ENCODE assay signal across 19 mouse cellular contexts in the genomic region with DNA sequence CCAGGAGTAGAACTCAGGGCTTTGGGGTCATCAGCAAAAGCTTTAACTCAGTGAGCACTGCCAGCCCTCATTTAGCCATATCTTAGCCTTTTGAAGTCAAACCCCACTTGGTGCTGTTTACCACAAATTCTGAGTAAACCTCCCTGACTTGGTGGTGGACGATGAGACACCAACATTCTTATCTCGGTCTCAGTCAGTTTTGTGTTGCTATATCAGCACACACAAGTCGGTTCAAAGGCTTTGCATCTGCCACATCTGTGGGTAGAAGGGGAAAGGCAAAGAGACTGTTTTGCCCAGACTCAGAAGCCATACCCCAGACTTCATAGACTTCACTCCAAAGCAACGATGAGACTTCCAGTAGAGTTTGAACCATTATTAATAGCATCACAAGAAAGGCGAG. TPM values are rescaled to one million over a fixed set of nuclear protein-coding genes. Genes with fewer than 3 reads are reported as not detected.
A peak's percentile ranks its signal among the peaks of the same experiment; 100 is the strongest.
DNase-seq lines count a peak whose midpoint lies in the region; ATAC-seq and TF ChIP-seq lines count a peak whose summit lies in the region.
"Had no signal": no experiment of that assay in that cellular context is flagged by ENCODE, and none has a peak within 500 bp of the region (broad histone marks: within the 10 kb centered on the region; RNA-seq: fewer than 3 reads in every experiment).

No protein-coding gene starts in this region.

- no peak overlapping the region for H3K4me2 ChIP-seq in liver, embryonic 14.5 days (ENCODE audit: low read depth)
- no peak overlapping the region for H3K4me2 ChIP-seq in liver, postnatal 0 days (ENCODE audit: low read depth, low read length)
- H3K4me2 ChIP-seq in liver, embryonic 16.5 days (ENCODE audit: low read depth, low read length) = no peak overlapping the region
- H3K4me2 ChIP-seq in intestine, postnatal 0 days (replicated peaks; ENCODE audit: low read depth) = no peak overlapping the region
- H3K4me2 ChIP-seq: forebrain, embryonic 13.5 days; heart, embryonic 12.5 days; hindbrain, embryonic 14.5 days had no signal

- peaks cover 0 to 13% of the 10 kb centered on the region in 2 experiments; a peak in 3 of 4 replicates for H3K4me1 ChIP-seq in liver, embryonic 14.5 days (replicated peaks; ENCODE audit: control insufficient read depth in 2 of 2, insufficient read depth in 2 of 2, low read length in 1 of 2)
- H3K4me1 ChIP-seq in liver, postnatal 0 days (ENCODE audit: insufficient read depth) = peaks cover 8% of the 10 kb centered on the region
- no peaks in the 10 kb centered on the region for H3K4me1 ChIP-seq in liver, embryonic 16.5 days (ENCODE audit: control insufficient read depth, low read depth, low read length)
- H3K4me1 ChIP-seq in intestine, postnatal 0 days (replicated peaks; ENCODE audit: control insufficient read depth, insufficient read depth, low read length) = no peaks in the 10 kb centered on the region
- H3K4me1 ChIP-seq: forebrain, embryonic 13.5 days had no signal

- peak; percentile 37 for TF ChIP-seq EP300 in liver, embryonic 14.5 days (IDR thresholded peaks at IDR 0.05; ENCODE audit: low read depth)
- TF ChIP-seq EP300 in liver, postnatal 0 days (IDR thresholded peaks at IDR 0.05; ENCODE audit: low read depth) = no peak

- TF ChIP-seq CTCF in liver, embryonic 14.5 days (IDR thresholded peaks at IDR 0.05; ENCODE audit: low read depth) = no peak
- no peak for TF ChIP-seq CTCF in liver, postnatal 0 days (IDR thresholded peaks at IDR 0.05; ENCODE audit: low read depth)
- no peak for TF ChIP-seq CTCF in intestine, postnatal 0 days (IDR thresholded peaks at IDR 0.05; ENCODE audit: low read depth)

- DNase-seq in liver, embryonic 14.5 days (ENCODE audit: low read depth in 3 of 3, low spot score in 3 of 3) = no peak
- no peak for DNase-seq in liver, postnatal 0 days
- DNase-seq in thymus, postnatal 25 days = peak; percentile 16
- DNase-seq in thymus, adult 18-20 months = no peak
- no peak for DNase-seq in lung, adult 18-20 months
- DNase-seq: adrenal gland, postnatal 10 days; cerebellum, adult 11 months; cerebellum, adult 9-10 months; cerebellum, postnatal 25 days; forebrain, postnatal 0 days; gastrocnemius, postnatal 25 days had no signal

- no peak overlapping the region for H3K27ac ChIP-seq in liver, embryonic 14.5 days
- no peak overlapping the region for H3K27ac ChIP-seq in liver, postnatal 0 days (ENCODE audit: low read depth)
- no peak overlapping the region for H3K27ac ChIP-seq in liver, embryonic 16.5 days (ENCODE audit: low read length)
- no peak overlapping the region for H3K27ac ChIP-seq in intestine, postnatal 0 days (ENCODE audit: low read depth, low read length)
- H3K27ac ChIP-seq: embryonic facial prominence, embryonic 10.5 days; forebrain, embryonic 13.5 days; hindbrain, embryonic 10.5 days; hindbrain, embryonic 14.5 days had no signal

- H3K27me3 ChIP-seq in liver, embryonic 14.5 days (ENCODE audit: control insufficient read depth, insufficient read depth, low read length) = no peaks in the 10 kb centered on the region
- no peaks in the 10 kb centered on the region for H3K27me3 ChIP-seq in liver, postnatal 0 days (ENCODE audit: insufficient read depth, low read length)
- no peaks in the 10 kb centered on the region for H3K27me3 ChIP-seq in liver, embryonic 16.5 days (ENCODE audit: control insufficient read depth, insufficient read depth, low read depth, low read length)
- no peaks in the 10 kb centered on the region for H3K27me3 ChIP-seq in intestine, postnatal 0 days (replicated peaks; ENCODE audit: control insufficient read depth, insufficient read depth, low read length)
- H3K27me3 ChIP-seq: forebrain, embryonic 13.5 days; heart, embryonic 12.5 days had no signal

- H3K9ac ChIP-seq in liver, embryonic 14.5 days (replicated peaks) = no peak overlapping the region
- H3K9ac ChIP-seq in liver, postnatal 0 days (replicated peaks) = no peak overlapping the region
- no peak overlapping the region for H3K9ac ChIP-seq in liver, embryonic 16.5 days (ENCODE audit: low read depth, low read length)
- no peak overlapping the region for H3K9ac ChIP-seq in intestine, postnatal 0 days (ENCODE audit: low read depth, low read length)
- H3K9ac ChIP-seq: forebrain, embryonic 13.5 days; forebrain, postnatal 0 days; heart, embryonic 12.5 days; hindbrain, embryonic 14.5 days had no signal

- 21% methylated on average over 5 of the region's 5 CpGs for WGBS in liver, embryonic 14.5 days (ENCODE audit: insufficient replicate concordance)
- 50% methylated on average over 5 of the region's 5 CpGs for WGBS in liver, postnatal 0 days (ENCODE audit: insufficient replicate concordance)
- WGBS in liver, embryonic 16.5 days (ENCODE audit: insufficient replicate concordance) = 28% methylated on average over 5 of the region's 5 CpGs
- 85% methylated on average over 5 of the region's 5 CpGs for WGBS in intestine, postnatal 0 days

- no peak overlapping the region for H3K4me3 ChIP-seq in liver, embryonic 14.5 days (ENCODE audit: insufficient read depth in 1 of 2, low read depth in 2 of 2, low read length in 2 of 2)
- H3K4me3 ChIP-seq in liver, postnatal 0 days (ENCODE audit: low read depth, low read length) = no peak overlapping the region
- H3K4me3 ChIP-seq in liver, embryonic 16.5 days (ENCODE audit: low read depth, low read length) = no peak overlapping the region
- no peak overlapping the region for H3K4me3 ChIP-seq in intestine, postnatal 0 days (ENCODE audit: low read depth, low read length)
- H3K4me3 ChIP-seq: embryonic facial prominence, embryonic 10.5 days; forebrain, embryonic 13.5 days; heart, embryonic 12.5 days; hindbrain, embryonic 10.5 days had no signal

- H3K36me3 ChIP-seq in liver, embryonic 14.5 days (replicated peaks; ENCODE audit: control insufficient read depth, insufficient read depth, low read depth) = no peaks in the 10 kb centered on the region
- no peaks in the 10 kb centered on the region for H3K36me3 ChIP-seq in liver, postnatal 0 days (replicated peaks; ENCODE audit: insufficient read depth, low read length)
- no peaks in the 10 kb centered on the region for H3K36me3 ChIP-seq in liver, embryonic 16.5 days (ENCODE audit: control insufficient read depth, insufficient read depth)
- peaks cover 26% of the 10 kb centered on the region for H3K36me3 ChIP-seq in intestine, postnatal 0 days (ENCODE audit: control insufficient read depth, insufficient read depth)
- H3K36me3 ChIP-seq: embryonic facial prominence, embryonic 10.5 days had no signal

- H3K9me3 ChIP-seq in liver, embryonic 14.5 days (ENCODE audit: control insufficient read depth, low read length) = no peaks in the 10 kb centered on the region
- no peaks in the 10 kb centered on the region for H3K9me3 ChIP-seq in liver, postnatal 0 days (ENCODE audit: low read length)
- H3K9me3 ChIP-seq in liver, embryonic 16.5 days (replicated peaks; ENCODE audit: control insufficient read depth, low read length) = no peaks in the 10 kb centered on the region
- no peaks in the 10 kb centered on the region for H3K9me3 ChIP-seq in intestine, postnatal 0 days (ENCODE audit: control insufficient read depth)
- H3K9me3 ChIP-seq: embryonic facial prominence, embryonic 10.5 days; forebrain, embryonic 13.5 days; heart, embryonic 12.5 days; hindbrain, embryonic 10.5 days had no signal

- peak; percentile 18; the same call in 1 of the 2 replicates for ATAC-seq in liver, embryonic 14.5 days (ENCODE audit: insufficient read depth)
- ATAC-seq in liver, postnatal 0 days = no peak
- ATAC-seq in liver, embryonic 16.5 days (ENCODE audit: low read depth) = 0 out of 2 replicates have a peak, but pooled peaks have one; percentile 19
- ATAC-seq in intestine, postnatal 0 days = no peak
- ATAC-seq: CD4-positive, CD25-positive, alpha-beta regulatory T cell, adult 4 months; forebrain, embryonic 13.5 days; forebrain, postnatal 0 days had no signal

RNA-seq across cellular contexts. Expression of a gene that starts 2.3 kb away (rescaled TPM):
- polyA plus RNA-seq in liver, embryonic 14.5 days (2012; rRNA removed) = 0.08 TPM in 1 of 2 replicates, not detected in the other
- polyA plus RNA-seq in liver, embryonic 14.5 days (2014; fragmentation: Nextera tagmentation; extraction: Ambion mirVana) = 0.16 TPM in 1 of 2 replicates, not detected in the other
- polyA plus RNA-seq in liver, postnatal 0 days (2015; fragmentation: Nextera tagmentation; extraction: Ambion mirVana) = 0.13 and 0.20 TPM in 2 replicates
- 0.09 and 0.18 TPM in 2 replicates for polyA plus RNA-seq in liver, embryonic 16.5 days (2015; fragmentation: Nextera tagmentation; extraction: Ambion mirVana)
- 0.14 and 0.17 TPM in 2 replicates for polyA plus RNA-seq in intestine, postnatal 0 days (2015; fragmentation: Nextera tagmentation; extraction: Ambion mirVana)

RNA-seq across cellular contexts. Expression of a gene that starts 24.5 kb away (rescaled TPM):
- polyA plus RNA-seq in liver, embryonic 14.5 days (2012; rRNA removed) = 0.39 and 0.61 TPM in 2 replicates
- polyA plus RNA-seq in liver, embryonic 14.5 days (2014; fragmentation: Nextera tagmentation; extraction: Ambion mirVana) = 0.43 and 0.49 TPM in 2 replicates
- 0.85 and 0.91 TPM in 2 replicates for polyA plus RNA-seq in liver, postnatal 0 days (2015; fragmentation: Nextera tagmentation; extraction: Ambion mirVana)
- polyA plus RNA-seq in liver, embryonic 16.5 days (2015; fragmentation: Nextera tagmentation; extraction: Ambion mirVana) = 0.77 and 0.83 TPM in 2 replicates
- 10.8 and 11.5 TPM in 2 replicates for polyA plus RNA-seq in intestine, postnatal 0 days (2015; fragmentation: Nextera tagmentation; extraction: Ambion mirVana)

RNA-seq across cellular contexts. Expression of a gene that starts 34.7 kb away (rescaled TPM):
- 8.5 and 12.9 TPM in 2 replicates for polyA plus RNA-seq in liver, embryonic 14.5 days (2012; rRNA removed)
- polyA plus RNA-seq in liver, embryonic 14.5 days (2014; fragmentation: Nextera tagmentation; extraction: Ambion mirVana) = 25.3 and 26.3 TPM in 2 replicates
- polyA plus RNA-seq in liver, postnatal 0 days (2015; fragmentation: Nextera tagmentation; extraction: Ambion mirVana) = 29.1 and 29.4 TPM in 2 replicates
- polyA plus RNA-seq in liver, embryonic 16.5 days (2015; fragmentation: Nextera tagmentation; extraction: Ambion mirVana) = 26.1 and 29.7 TPM in 2 replicates
- 53.4 and 57.2 TPM in 2 replicates for polyA plus RNA-seq in intestine, postnatal 0 days (2015; fragmentation: Nextera tagmentation; extraction: Ambion mirVana)

RNA-seq across cellular contexts. Expression of a gene that starts 55.3 kb away (rescaled TPM):
- polyA plus RNA-seq in liver, embryonic 14.5 days (2012; rRNA removed) = 0.45 and 0.48 TPM in 2 replicates
- polyA plus RNA-seq in liver, embryonic 14.5 days (2014; fragmentation: Nextera tagmentation; extraction: Ambion mirVana) = 0.80 and 1.4 TPM in 2 replicates
- 0.39 and 0.69 TPM in 2 replicates for polyA plus RNA-seq in liver, postnatal 0 days (2015; fragmentation: Nextera tagmentation; extraction: Ambion mirVana)
- polyA plus RNA-seq in liver, embryonic 16.5 days (2015; fragmentation: Nextera tagmentation; extraction: Ambion mirVana) = 0.66 and 1.0 TPM in 2 replicates
- polyA plus RNA-seq in intestine, postnatal 0 days (2015; fragmentation: Nextera tagmentation; extraction: Ambion mirVana) = 4.2 and 4.3 TPM in 2 replicates

Comparison
In these comparisons a context has a peak if more than half of its experiments do, and no peak if none do; other contexts are left out.
1. ATAC-seq: peak in liver, embryonic 14.5 days (single experiment) and liver, embryonic 16.5 days (single experiment); none in liver, postnatal 0 days (single experiment) and intestine, postnatal 0 days (single experiment).